Mouse (Mus musculus) bone marrow, adult 2 months (tissue): ENCODE measurements around the gene Tnfrsf1a. TPM values are rescaled to one million over a fixed set of nuclear protein-coding genes. Genes with fewer than 3 reads are reported as not detected.

ENCODE experiments used
- H3K27ac ChIP-seq: fragments of 200-500 bp; 2 replicates; pipeline ENCODE4 v1.5.1; 2012; ENCODE audit warnings: low read depth, mild to moderate bottlenecking, control low read depth, inconsistent platforms, low read length; ENCODE audit not compliant: control insufficient read depth, poor library complexity, insufficient read depth
- H3K4me1 ChIP-seq: fragments of 200-500 bp; 2 replicates; pipeline ENCODE4 v1.6.1; 2011; ENCODE audit warnings: low read length; ENCODE audit not compliant: control insufficient read depth, insufficient read depth
- H3K4me3 ChIP-seq: fragments of 200-500 bp; replicated peaks from 2 replicates; pipeline ENCODE3; 2011; ENCODE audit warnings: mild to moderate bottlenecking, low read depth, low read length, control low read depth; ENCODE audit not compliant: control insufficient read depth
- CTCF ChIP-seq: fragments of 200-500 bp; IDR thresholded peaks from 2 replicates; pipeline ENCODE4 v1.5.1; 2011; ENCODE audit warnings: low read length, control low read depth; ENCODE audit not compliant: control insufficient read depth, insufficient read depth
- POLR2A ChIP-seq: fragments of 200-500 bp; IDR thresholded peaks from 2 replicates; pipeline ENCODE4 v1.6.1; 2011; ENCODE audit warnings: low read depth, mild to moderate bottlenecking, control low read depth, low read length, borderline replicate concordance; ENCODE audit not compliant: control insufficient read depth
- WGBS: fragments of 180-500 bp; shearing (Covaris S2); methylation state at CpG from one replicate; pipeline ENCODE4 v1.1.7; 2018; 5-methylcytosine and 5-hydroxymethylcytosine counted together
- polyA plus RNA-seq: library from polyadenylated mRNA; stranded (reverse); fragments of >200 nt; gene quantifications from 2 replicates; pipeline ENCODE4 v1.2.4, GENCODE M21; 2011; ENCODE audit warnings: low replicate concordance; ENCODE audit not compliant: missing spikeins, insufficient read depth, insufficient read length

The Tnfrsf1a gene
- polyA plus RNA-seq, 1 experiment, result 63.5 TPM

- no peak for TF ChIP-seq POLR2A
- no peak for TF ChIP-seq CTCF
- H3K4me1 ChIP-seq, result no peaks in the 10 kb centered on the region
- no peak overlapping the region for H3K4me3 ChIP-seq
- H3K27ac ChIP-seq, result no peak overlapping the region
- 70% methylated on average over 15 of the region's 15 CpGs for WGBS
Observed at GRCm38 (mm10) chr6:125318981-125319918, 29.9 kb upstream of the Tnfrsf1a start.

- Histone ChIP-seq H3K27ac (no peak overlapping the region), H3K4me1 (no peaks in the 10 kb centered on the region), H3K4me3 (no peak overlapping the region)
- TF ChIP-seq CTCF (no peak), POLR2A (no peak)
Observed at GRCm38 (mm10) chr6:125319919-125320296, 29.3 kb upstream of the Tnfrsf1a start.

- Histone ChIP-seq H3K27ac (no peak within 1 kb of the TSS), H3K4me3 (no peak within 1 kb of the TSS), H3K4me1 (no peaks in the 10 kb centered on the region)
- TF ChIP-seq CTCF (no peak), POLR2A (no peak)
- 68% methylated on average over 1 of the region's 1 CpGs for WGBS
Observed at GRCm38 (mm10) chr6:125320323-125320722, 28.8 kb upstream of the Tnfrsf1a start, which contains the start of gene Scnn1a. Gene Scnn1a, plus strand, starts transcription at chr6:125320659.

- WGBS, result 63% methylated on average over 26 of the region's 26 CpGs
- TF ChIP-seq CTCF (no peak), POLR2A (no peak)
- Histone ChIP-seq H3K27ac (no peak overlapping the region), H3K4me3 (no peak overlapping the region), H3K4me1 (no peaks in the 10 kb centered on the region)
Observed at GRCm38 (mm10) chr6:125321114-125321855, 27.9 kb upstream of the Tnfrsf1a start.

DNA sequence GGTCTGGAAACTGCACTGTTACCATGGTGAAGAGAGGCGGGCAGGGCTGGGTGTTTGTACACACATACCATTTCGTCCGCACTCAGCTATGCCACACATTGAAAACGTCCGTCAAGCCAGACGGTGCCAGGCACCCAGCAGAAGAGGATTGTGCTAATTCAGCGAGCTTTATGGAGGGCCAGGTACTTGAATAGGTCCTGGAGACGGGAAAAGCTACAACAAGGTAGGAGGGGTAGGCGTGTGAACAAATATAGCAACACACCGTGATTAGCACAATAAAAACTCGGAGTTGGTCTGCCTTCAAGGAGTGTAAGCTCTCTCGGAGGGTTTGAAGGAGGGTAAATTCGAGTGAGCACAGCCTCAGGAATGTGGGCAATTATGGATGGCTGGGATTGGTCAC is 26.4 kb upstream of the Tnfrsf1a start:
- no peaks in the 10 kb centered on the region for H3K4me1 ChIP-seq
- H3K4me3 ChIP-seq, result no peak overlapping the region
- WGBS, result 80% methylated on average over 13 of the region's 13 CpGs
- TF ChIP-seq CTCF, result no peak
- no peak for TF ChIP-seq POLR2A
- H3K27ac ChIP-seq, result no peak overlapping the region

- TF ChIP-seq CTCF, result no peak
- no peak for TF ChIP-seq POLR2A
- WGBS, result 76% methylated on average over 6 of the region's 6 CpGs
- no peak overlapping the region for H3K27ac ChIP-seq
- no peak overlapping the region for H3K4me3 ChIP-seq
- H3K4me1 ChIP-seq, result no peaks in the 10 kb centered on the region
Observed at GRCm38 (mm10) chr6:125323547-125323946, 25.6 kb upstream of the Tnfrsf1a start.

DNA sequence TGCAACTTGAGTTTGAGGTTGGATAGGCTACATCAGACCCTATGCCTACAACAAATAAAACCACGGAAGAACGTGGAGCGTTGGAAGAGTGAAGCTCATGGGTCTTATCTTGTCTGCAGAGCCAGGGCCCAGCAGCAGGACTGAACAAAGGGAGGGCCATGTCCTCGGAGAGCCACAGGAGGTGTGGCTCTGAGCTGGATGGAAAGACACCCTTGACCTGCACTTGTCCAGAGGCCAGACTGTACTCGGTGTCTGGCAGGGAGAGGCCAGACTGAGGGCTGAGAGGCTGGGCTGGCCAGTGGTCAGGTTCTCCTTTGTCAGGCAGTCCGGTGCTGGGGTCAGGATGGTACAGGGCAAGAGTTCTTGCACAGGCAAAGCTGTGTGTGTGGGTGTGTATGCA is 23.8 kb upstream of the Tnfrsf1a start:
- 77% methylated on average over 6 of the region's 6 CpGs for WGBS
- Histone ChIP-seq H3K27ac (no peak overlapping the region), H3K4me3 (no peak overlapping the region), H3K4me1 (no peaks in the 10 kb centered on the region)
- TF ChIP-seq POLR2A, result no peak
- no peak for TF ChIP-seq CTCF

DNA sequence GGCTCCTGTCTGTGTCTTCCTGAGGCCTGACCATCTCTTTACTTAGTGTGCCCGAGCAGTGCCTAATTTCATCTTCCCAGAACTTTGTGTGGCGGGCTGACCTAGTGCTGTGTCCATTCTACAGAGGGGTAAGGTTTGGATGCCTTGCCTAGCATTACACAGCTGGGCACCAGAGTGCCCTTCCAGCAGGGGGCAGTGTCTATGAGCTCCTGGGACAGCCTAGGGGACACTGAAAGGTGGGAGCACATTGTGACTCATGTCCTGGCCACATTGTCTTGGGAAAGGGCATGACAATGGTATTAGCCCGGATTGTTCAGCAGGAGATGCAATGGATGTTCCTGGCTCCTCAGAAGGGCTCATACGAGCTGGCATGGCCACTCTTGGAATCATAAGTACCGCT is 20.9 kb upstream of the Tnfrsf1a start:
- 73% methylated on average over 5 of the region's 5 CpGs for WGBS
- Histone ChIP-seq H3K27ac (no peak overlapping the region), H3K4me1 (peaks cover 2% of the 10 kb centered on the region; the same call in 1 of the 2 replicates), H3K4me3 (no peak overlapping the region)
- peak; percentile 81 for TF ChIP-seq CTCF
- TF ChIP-seq POLR2A, result no peak
